Mouse (Mus musculus): ENCODE results near the gene Tmigd3.

The Tmigd3 gene

GRCm38 (mm10) chr3:105876022-105876421 is 5.3 kb downstream of the Tmigd3 start:
- DNase-seq (ENCODE audit: low spot score) = no peak

- no peak for DNase-seq (ENCODE audit: low spot score)
These were observed 6.6 kb downstream of the Tmigd3 start for GRCm38 (mm10) chr3:105877252-105877803.

- DNase-seq (ENCODE audit: low spot score) = no peak
These were observed 7.2 kb downstream of the Tmigd3 start for GRCm38 (mm10) chr3:105877919-105878318.

- DNase-seq (ENCODE audit: low spot score) = no peak
These were observed 8.0 kb downstream of the Tmigd3 start for GRCm38 (mm10) chr3:105878751-105879150.

GRCm38 (mm10) chr3:105880419-105880818 is 9.7 kb downstream of the Tmigd3 start:
- no peak for DNase-seq (ENCODE audit: low spot score)

GRCm38 (mm10) chr3:105882105-105882504 is 11.4 kb downstream of the Tmigd3 start:
- no peak for DNase-seq (ENCODE audit: low spot score)

GRCm38 (mm10) chr3:105883111-105883510 is 12.4 kb downstream of the Tmigd3 start:
- DNase-seq (ENCODE audit: low spot score) = no peak

- no peak for DNase-seq (ENCODE audit: low spot score)
These were observed 18.3 kb downstream of the Tmigd3 start for GRCm38 (mm10) chr3:105888961-105889360.

- DNase-seq (ENCODE audit: low spot score) = no peak
These were observed 19.5 kb downstream of the Tmigd3 start for GRCm38 (mm10) chr3:105890220-105890619.

- no peak for DNase-seq (ENCODE audit: low spot score)
These were observed 20.4 kb downstream of the Tmigd3 start for GRCm38 (mm10) chr3:105891141-105891540.

GRCm38 (mm10) chr3:105891760-105892571 is 21.3 kb downstream of the Tmigd3 start:
- no peak for DNase-seq (ENCODE audit: low spot score)

GRCm38 (mm10) chr3:105892572-105893495 is 22.1 kb downstream of the Tmigd3 start:
- no peak for DNase-seq (ENCODE audit: low spot score)

- DNase-seq (ENCODE audit: low spot score) = peak; percentile 56
These were observed 23.3 kb downstream of the Tmigd3 start for GRCm38 (mm10) chr3:105893941-105894391.

- DNase-seq (ENCODE audit: low spot score) = peak; percentile 22
These were observed 24.2 kb downstream of the Tmigd3 start for GRCm38 (mm10) chr3:105894601-105895592.

- no peak for DNase-seq (ENCODE audit: low spot score)
These were observed 26.1 kb downstream of the Tmigd3 start for GRCm38 (mm10) chr3:105896811-105897210.

- no peak for DNase-seq (ENCODE audit: low spot score)
These were observed 27.6 kb downstream of the Tmigd3 start for GRCm38 (mm10) chr3:105898325-105898724.

- no peak for DNase-seq (ENCODE audit: low spot score)
These were observed 28.2 kb downstream of the Tmigd3 start for GRCm38 (mm10) chr3:105898861-105899260.

GRCm38 (mm10) chr3:105899394-105900147 is 28.9 kb downstream of the Tmigd3 start:
- DNase-seq (ENCODE audit: low spot score) = peak; percentile 90

GRCm38 (mm10) chr3:105900266-105900665 is 29.6 kb downstream of the Tmigd3 start:
- no peak for DNase-seq (ENCODE audit: low spot score)

- DNase-seq (ENCODE audit: low spot score) = no peak
These were observed 30.0 kb downstream of the Tmigd3 start for GRCm38 (mm10) chr3:105900716-105901115.

Measured in embryo, embryonic 10.5 days (tissue).